Mouse (Mus musculus) erythroblast, embryonic 14.5 days (primary cell): ENCODE measurements around the gene Nlrp3. TPM values are rescaled to one million over a fixed set of nuclear protein-coding genes. Genes with fewer than 3 reads are reported as not detected.

Experiments used
- H3K27me3 ChIP-seq: 2 replicates; pipeline ENCODE4 v1.6.1; 2012; ENCODE audit warnings: inconsistent platforms; ENCODE audit not compliant: control insufficient read depth
- H3K36me3 ChIP-seq: 2 replicates; pipeline ENCODE4 v1.6.1; 2012; ENCODE audit warnings: mild to moderate bottlenecking, inconsistent platforms; ENCODE audit not compliant: control insufficient read depth
- H3K4me1 ChIP-seq: 2 replicates; pipeline ENCODE4 v1.6.1; 2012; ENCODE audit warnings: inconsistent platforms; ENCODE audit not compliant: control insufficient read depth
- H3K4me3 ChIP-seq: replicated peaks from 2 replicates; pipeline ENCODE3; 2012; ENCODE audit warnings: moderate library complexity, mild to moderate bottlenecking, inconsistent platforms
- H3K9me3 ChIP-seq: 2 replicates; pipeline ENCODE4 v1.6.1; 2012; ENCODE audit warnings: low read length, inconsistent platforms, mixed read lengths; ENCODE audit not compliant: control insufficient read depth
- GATA1 ChIP-seq: IDR thresholded peaks from 2 replicates; pipeline ENCODE4 v1.6.1; 2012; ENCODE audit warnings: low read length, inconsistent platforms, mixed read lengths
- TAL1 ChIP-seq: IDR thresholded peaks from 3 replicates; pipeline ENCODE4 v1.6.1; 2012; ENCODE audit warnings: low read length, inconsistent platforms, mixed read lengths
- polyA plus RNA-seq: library from polyadenylated mRNA; stranded (reverse); fragments of >175 nt; gene quantifications from 2 replicates; pipeline ENCODE4 v1.2.3, GENCODE M21; 2012

Gene Nlrp3
- polyA plus RNA-seq, 1 experiment = 0.04 TPM

GRCm38 (mm10) chr11:59530221-59530620 lies 11.1 kb upstream of the Nlrp3 start:
- Histone ChIP-seq H3K4me1 (no peaks in the 10 kb centered on the region), H3K4me3 (no peak overlapping the region), H3K27me3 (no peaks in the 10 kb centered on the region), H3K9me3 (no peaks in the 10 kb centered on the region), H3K36me3 (no peaks in the 10 kb centered on the region)
- TF ChIP-seq TAL1 (no peak), GATA1 (no peak)

GRCm38 (mm10) chr11:59530870-59531535 lies 10.4 kb upstream of the Nlrp3 start:
- Histone ChIP-seq H3K9me3 (no peaks in the 10 kb centered on the region), H3K4me1 (no peaks in the 10 kb centered on the region), H3K27me3 (no peaks in the 10 kb centered on the region), H3K4me3 (no peak overlapping the region), H3K36me3 (no peaks in the 10 kb centered on the region)
- TF ChIP-seq TAL1 = no peak
- no peak for TF ChIP-seq GATA1

GRCm38 (mm10) chr11:59531562-59531961 lies 9.8 kb upstream of the Nlrp3 start:
- no peaks in the 10 kb centered on the region for H3K27me3 ChIP-seq
- H3K4me1 ChIP-seq = no peaks in the 10 kb centered on the region
- TF ChIP-seq TAL1 (no peak), GATA1 (no peak)
- no peak overlapping the region for H3K4me3 ChIP-seq
- H3K9me3 ChIP-seq = no peaks in the 10 kb centered on the region
- no peaks in the 10 kb centered on the region for H3K36me3 ChIP-seq

DNA sequence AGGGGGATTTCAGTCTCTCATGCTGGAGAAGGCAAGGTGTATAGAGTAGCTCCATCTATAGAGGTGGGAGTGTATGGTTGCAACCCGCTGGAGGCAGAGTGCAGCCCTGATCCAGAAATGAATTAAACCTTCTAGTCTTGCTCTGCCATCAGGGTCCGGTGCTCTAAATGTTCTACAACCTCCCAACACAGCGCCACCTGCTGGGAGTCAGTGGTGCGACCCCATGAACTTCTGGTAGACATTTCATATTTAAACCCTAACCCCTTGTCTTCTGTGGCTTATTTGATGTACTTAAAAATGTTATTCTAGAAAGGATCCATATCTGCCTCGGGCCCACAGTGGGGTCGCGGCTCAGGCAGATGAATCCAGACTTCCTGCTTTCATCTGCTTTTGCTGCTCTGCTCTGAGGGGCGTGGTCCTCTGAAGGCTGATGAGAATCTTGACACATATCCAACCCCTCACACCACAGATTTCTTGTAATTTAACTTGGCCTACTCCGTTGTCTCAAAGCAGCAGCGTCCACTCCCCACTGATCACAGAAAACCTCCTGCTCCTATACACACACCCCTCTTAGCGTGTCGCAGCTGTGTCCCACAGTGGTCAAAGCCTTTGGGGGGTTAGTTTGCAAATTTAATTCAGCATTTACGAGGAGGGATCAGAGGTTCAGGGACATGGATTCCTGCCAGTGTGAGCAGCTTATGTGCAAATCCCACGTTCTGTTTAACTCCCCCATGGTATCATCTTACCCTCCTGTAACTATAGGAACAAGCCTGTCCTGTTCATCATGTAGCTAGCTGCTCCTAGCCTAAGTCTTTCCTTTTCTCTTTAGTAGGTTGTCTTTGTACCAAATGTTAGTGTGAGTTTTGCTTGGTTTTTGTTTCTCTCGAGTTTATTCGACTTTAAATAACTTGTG lies 3.9 kb upstream of the Nlrp3 start:
- Histone ChIP-seq H3K9me3 (no peaks in the 10 kb centered on the region), H3K27me3 (no peaks in the 10 kb centered on the region), H3K36me3 (no peaks in the 10 kb centered on the region), H3K4me3 (no peak overlapping the region), H3K4me1 (no peaks in the 10 kb centered on the region)
- no peak for TF ChIP-seq TAL1
- no peak for TF ChIP-seq GATA1

- H3K4me3 ChIP-seq = no peak overlapping the region
- no peak for TF ChIP-seq TAL1
- TF ChIP-seq GATA1 = no peak
- H3K36me3 ChIP-seq = no peaks in the 10 kb centered on the region
- no peaks in the 10 kb centered on the region for H3K4me1 ChIP-seq
- no peaks in the 10 kb centered on the region for H3K9me3 ChIP-seq
- no peaks in the 10 kb centered on the region for H3K27me3 ChIP-seq
Observed at GRCm38 (mm10) chr11:59538387-59538786, 3.0 kb upstream of the Nlrp3 start.

- Histone ChIP-seq H3K27me3 (no peaks in the 10 kb centered on the region), H3K4me3 (no peak overlapping the region), H3K9me3 (no peaks in the 10 kb centered on the region), H3K36me3 (no peaks in the 10 kb centered on the region), H3K4me1 (peaks cover 2% of the 10 kb centered on the region; the same call in 1 of the 2 replicates)
- TF ChIP-seq TAL1 (no peak), GATA1 (no peak)
Observed at GRCm38 (mm10) chr11:59540123-59540522, 1.2 kb upstream of the Nlrp3 start.

DNA sequence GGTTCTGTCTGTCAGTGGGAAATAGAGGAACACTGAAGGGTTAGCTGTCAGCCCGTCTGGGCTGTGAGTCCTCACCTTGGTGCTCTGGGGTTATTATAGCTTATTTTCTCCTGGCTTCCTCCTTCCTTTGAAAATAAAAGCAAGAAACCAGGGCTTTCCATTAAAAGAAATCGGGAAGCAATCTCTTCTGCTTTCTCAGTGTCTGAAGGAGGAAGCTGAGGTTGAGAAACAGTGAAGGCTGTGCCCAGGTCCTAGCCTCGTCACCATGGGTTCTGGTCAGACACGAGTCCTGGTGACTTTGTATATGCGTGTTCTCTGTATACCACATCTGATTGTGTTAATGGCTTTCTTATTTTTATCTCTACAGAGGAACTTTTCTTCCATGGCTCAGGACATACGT lies 1.1 kb downstream of the Nlrp3 start:
- TF ChIP-seq TAL1 (no peak), GATA1 (no peak)
- H3K36me3 ChIP-seq = no peaks in the 10 kb centered on the region
- peaks cover 2% of the 10 kb centered on the region; the same call in 1 of the 2 replicates for H3K4me1 ChIP-seq
- no peak overlapping the region for H3K4me3 ChIP-seq
- no peaks in the 10 kb centered on the region for H3K27me3 ChIP-seq
- H3K9me3 ChIP-seq = no peaks in the 10 kb centered on the region

DNA sequence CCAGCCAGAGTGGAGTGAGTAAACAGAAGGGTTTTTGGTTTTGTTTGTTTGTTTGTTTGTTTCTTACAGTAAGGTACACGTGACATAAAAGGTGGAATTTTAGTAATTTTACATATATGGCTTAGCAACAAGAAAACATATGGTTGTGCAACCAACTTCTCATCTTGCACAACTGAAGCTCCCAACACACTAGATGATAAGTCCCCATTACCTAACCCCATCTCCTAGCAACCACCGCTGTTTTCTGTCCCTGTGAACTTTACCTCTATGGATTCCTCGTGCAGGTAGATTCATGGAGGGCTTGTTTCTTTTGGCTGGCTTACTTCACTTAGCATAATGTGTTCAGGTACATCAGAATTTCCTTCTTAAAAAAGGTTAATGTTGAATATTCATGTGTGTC lies 2.0 kb downstream of the Nlrp3 start:
- Histone ChIP-seq H3K27me3 (no peaks in the 10 kb centered on the region), H3K4me3 (no peak overlapping the region), H3K36me3 (no peaks in the 10 kb centered on the region), H3K9me3 (no peaks in the 10 kb centered on the region), H3K4me1 (peaks cover 2% of the 10 kb centered on the region; the same call in 1 of the 2 replicates)
- TF ChIP-seq TAL1 (no peak), GATA1 (no peak)

- no peaks in the 10 kb centered on the region for H3K27me3 ChIP-seq
- H3K36me3 ChIP-seq = no peaks in the 10 kb centered on the region
- H3K4me1 ChIP-seq = peaks cover 2% of the 10 kb centered on the region; the same call in 1 of the 2 replicates
- H3K4me3 ChIP-seq = no peak overlapping the region
- TF ChIP-seq TAL1 (no peak), GATA1 (no peak)
- H3K9me3 ChIP-seq = no peaks in the 10 kb centered on the region
Observed at GRCm38 (mm10) chr11:59544005-59544404, 2.6 kb downstream of the Nlrp3 start.
